Mouse (Mus musculus) kidney, adult 2 months (tissue): ENCODE measurements around the gene Rbms1.

Source experiments
- CTCF ChIP-seq: fragments of 200-500 bp; conservative IDR thresholded peaks from 2 replicates; pipeline ENCODE4 v1.5.1; 2011; ENCODE audit warnings: low read depth, mild to moderate bottlenecking, control low read depth, low read length, moderate library complexity, mixed read lengths; ENCODE audit not compliant: insufficient read depth, insufficient read length
- POLR2A ChIP-seq: fragments of 200-500 bp; IDR thresholded peaks from one replicate; pipeline ENCODE4 v1.6.1; 2011; ENCODE audit warnings: low read depth, low read length, control low read depth

- TF ChIP-seq POLR2A (no peak), CTCF (no peak)
These were observed 90.7 kb downstream of the Rbms1 start for GRCm38 (mm10) chr2:60872095-60872811.
